Mouse (Mus musculus) ovary, postnatal 14 days (tissue): Measurements from ENCODE around the gene Agfg2.
"Not testable (repeated sequence)": the region's sequence is repeated elsewhere in the genome, so short reads cannot be mapped to it uniquely, and the experiment has no call there.

Source experiments
- DNase-seq: peaks from one replicate; pipeline ENCODE4 v3.0.0; 2022; ENCODE audit warnings: low spot score

The Agfg2 gene

GRCm38 (mm10) chr5:137684294-137685123 lies at the start of gene Agfg2:
Agfg2 (minus strand) TSS chr5:137684726.
- DNase-seq, result peak; percentile 86

GRCm38 (mm10) chr5:137733638-137734288 lies 49.2 kb upstream of the Agfg2 start:
- no peak for DNase-seq

GRCm38 (mm10) chr5:137726767-137727166 lies 42.2 kb upstream of the Agfg2 start:
- DNase-seq, result no peak

- DNase-seq, result no peak
Observed at GRCm38 (mm10) chr5:137723840-137724239, 39.3 kb upstream of the Agfg2 start.

GRCm38 (mm10) chr5:137720558-137721164 lies 36.1 kb upstream of the Agfg2 start:
- DNase-seq, result not testable (repeated sequence)

GRCm38 (mm10) chr5:137719088-137719487 lies 34.6 kb upstream of the Agfg2 start:
- no peak for DNase-seq

GRCm38 (mm10) chr5:137718020-137718790 lies 33.7 kb upstream of the Agfg2 start:
- no peak for DNase-seq

GRCm38 (mm10) chr5:137715685-137716084 lies 31.2 kb upstream of the Agfg2 start:
- DNase-seq, result no peak

- no peak for DNase-seq
Observed at GRCm38 (mm10) chr5:137713454-137713853, 28.9 kb upstream of the Agfg2 start.

GRCm38 (mm10) chr5:137706913-137707633 lies 22.5 kb upstream of the Agfg2 start:
- peak; percentile 60 for DNase-seq

GRCm38 (mm10) chr5:137705242-137705641 lies 20.7 kb upstream of the Agfg2 start:
- no peak for DNase-seq

- no peak for DNase-seq
Observed at GRCm38 (mm10) chr5:137699850-137700249, 15.3 kb upstream of the Agfg2 start.

GRCm38 (mm10) chr5:137699080-137699479 lies 14.6 kb upstream of the Agfg2 start:
- DNase-seq, result no peak

GRCm38 (mm10) chr5:137695930-137696329 lies 11.4 kb upstream of the Agfg2 start:
- DNase-seq, result no peak

GRCm38 (mm10) chr5:137694796-137695195 lies 10.3 kb upstream of the Agfg2 start:
- DNase-seq, result no peak

- no peak for DNase-seq
Observed at GRCm38 (mm10) chr5:137691881-137692280, 7.4 kb upstream of the Agfg2 start.

- no peak for DNase-seq
Observed at GRCm38 (mm10) chr5:137690531-137690930, 6.0 kb upstream of the Agfg2 start.

- DNase-seq, result no peak
Observed at GRCm38 (mm10) chr5:137689974-137690373, 5.4 kb upstream of the Agfg2 start.

GRCm38 (mm10) chr5:137686127-137686790 lies 1.7 kb upstream of the Agfg2 start:
- DNase-seq, result no peak

GRCm38 (mm10) chr5:137685653-137686052 lies 1.1 kb upstream of the Agfg2 start:
- DNase-seq, result no peak
